ENCODE assay signal across 15 mouse cellular contexts in genomic region chr6:108145241-108145640, GRCm38 (mm10). TPM values are rescaled to one million over a fixed set of nuclear protein-coding genes. Genes with fewer than 3 reads are reported as not detected.
A peak's percentile ranks its signal among the peaks of the same experiment; 100 is the strongest.
DNase-seq lines count a peak whose midpoint lies in the region; ATAC-seq lines count a peak whose summit lies in the region.
"Had no signal": no experiment of that assay in that cellular context is flagged by ENCODE, and none has a peak within 500 bp of the region (broad histone marks: within the 10 kb centered on the region; RNA-seq: fewer than 3 reads in every experiment).

No protein-coding gene starts in this region.

- H3K4me3 ChIP-seq in neural tube, embryonic 12.5 days: no peak overlapping the region
- no peak overlapping the region for H3K4me3 ChIP-seq in neural tube, embryonic 15.5 days (replicated peaks)
- no peak overlapping the region for H3K4me3 ChIP-seq in hindbrain, embryonic 12.5 days
- H3K4me3 ChIP-seq: left cerebral cortex, adult 2 months; liver, embryonic 12.5 days; stomach, embryonic 15.5 days had no signal

- H3K9ac ChIP-seq in neural tube, embryonic 12.5 days: no peak overlapping the region
- H3K9ac ChIP-seq in neural tube, embryonic 15.5 days (replicated peaks): no peak overlapping the region
- no peak overlapping the region for H3K9ac ChIP-seq in hindbrain, embryonic 12.5 days
- H3K9ac ChIP-seq: liver, embryonic 12.5 days; lung, embryonic 14.5 days; stomach, embryonic 15.5 days had no signal

- H3K27ac ChIP-seq in neural tube, embryonic 12.5 days: 0 out of 2 replicates have a peak overlapping the region, but pooled peaks have one; percentile 33
- H3K27ac ChIP-seq in neural tube, embryonic 15.5 days (replicated peaks): no peak overlapping the region
- H3K27ac ChIP-seq in hindbrain, embryonic 12.5 days: no peak overlapping the region; the same call in 1 of the 2 replicates
- H3K27ac ChIP-seq: left cerebral cortex, adult 2 months; liver, embryonic 12.5 days; stomach, embryonic 15.5 days had no signal

- no peaks in the 10 kb centered on the region for H3K27me3 ChIP-seq in neural tube, embryonic 12.5 days (replicated peaks)
- no peaks in the 10 kb centered on the region for H3K27me3 ChIP-seq in neural tube, embryonic 15.5 days (replicated peaks)
- H3K27me3 ChIP-seq in hindbrain, embryonic 12.5 days: no peaks in the 10 kb centered on the region
- H3K27me3 ChIP-seq: liver, embryonic 12.5 days; stomach, embryonic 15.5 days had no signal

- no peaks in the 10 kb centered on the region for H3K9me3 ChIP-seq in neural tube, embryonic 12.5 days
- H3K9me3 ChIP-seq in neural tube, embryonic 15.5 days (replicated peaks): no peaks in the 10 kb centered on the region
- H3K9me3 ChIP-seq in hindbrain, embryonic 12.5 days (replicated peaks): no peaks in the 10 kb centered on the region
- H3K9me3 ChIP-seq: liver, embryonic 12.5 days; stomach, embryonic 15.5 days had no signal

- DNase-seq in kidney, adult 9 months: peak; percentile 24
- no peak for DNase-seq in kidney, postnatal 4 days
- no peak for DNase-seq in frontal cortex, postnatal 10 days (ENCODE audit: low spot score in 2 of 2)
- DNase-seq in layer of hippocampus, adult 11-12 months (ENCODE audit: low spot score): no peak
- DNase-seq: cerebellum, adult 8-10 months; gastrocnemius, postnatal 14 days; lung, embryonic 14.5 days; lung, postnatal 4 days; spleen, adult 18-20 months had no signal

- 32% methylated on average over 3 of the region's 3 CpGs for WGBS in neural tube, embryonic 12.5 days
- WGBS in neural tube, embryonic 15.5 days: 19% methylated on average over 3 of the region's 3 CpGs
- 39% methylated on average over 3 of the region's 3 CpGs for WGBS in hindbrain, embryonic 12.5 days

- peak; percentile 72 for ATAC-seq in neural tube, embryonic 12.5 days (ENCODE audit: low FRiP score, low read depth)
- ATAC-seq in neural tube, embryonic 15.5 days (ENCODE audit: low FRiP score): no peak
- ATAC-seq in hindbrain, embryonic 12.5 days (ENCODE audit: low FRiP score): peak; percentile 46; the same call in 1 of the 2 replicates
- ATAC-seq: liver, embryonic 12.5 days had no signal

- H3K36me3 ChIP-seq in neural tube, embryonic 12.5 days: no peaks in the 10 kb centered on the region; the same call in 1 of the 2 replicates
- H3K36me3 ChIP-seq in neural tube, embryonic 15.5 days: peaks cover 1% of the 10 kb centered on the region
- 0 out of 2 replicates have a peak, but pooled peaks cover 4% of the 10 kb centered on the region for H3K36me3 ChIP-seq in hindbrain, embryonic 12.5 days
- H3K36me3 ChIP-seq: stomach, embryonic 15.5 days had no signal

- no peak overlapping the region; the same call in 1 of the 2 replicates for H3K4me2 ChIP-seq in neural tube, embryonic 12.5 days (replicated peaks)
- H3K4me2 ChIP-seq in neural tube, embryonic 15.5 days: no peak overlapping the region
- no peak overlapping the region for H3K4me2 ChIP-seq in hindbrain, embryonic 12.5 days (replicated peaks)
- H3K4me2 ChIP-seq: liver, embryonic 12.5 days; lung, embryonic 14.5 days; stomach, embryonic 15.5 days had no signal

- peaks cover 7% of the 10 kb centered on the region for H3K4me1 ChIP-seq in neural tube, embryonic 12.5 days
- peaks cover 9% of the 10 kb centered on the region for H3K4me1 ChIP-seq in neural tube, embryonic 15.5 days
- H3K4me1 ChIP-seq in hindbrain, embryonic 12.5 days: peaks cover 14% of the 10 kb centered on the region
- H3K4me1 ChIP-seq: liver, embryonic 12.5 days; stomach, embryonic 15.5 days had no signal

RNA-seq across cellular contexts. Expression of gene Sumf1, which starts 40.1 kb away (rescaled TPM):
- polyA plus RNA-seq in neural tube, embryonic 12.5 days (2016; fragmentation: Nextera tagmentation; extraction: Ambion mirVana): 12.3 and 13.0 TPM in 2 replicates
- 11.6 and 13.5 TPM in 2 replicates for polyA plus RNA-seq in neural tube, embryonic 15.5 days (2015; fragmentation: Nextera tagmentation; extraction: Ambion mirVana)
- polyA plus RNA-seq in hindbrain, embryonic 12.5 days (2016; fragmentation: Nextera tagmentation; extraction: Ambion mirVana): 16.8 and 16.9 TPM in 2 replicates
